Mouse (Mus musculus) fat pad, adult 2 months (tissue): ENCODE results near the gene Golga2.

Experiments used
- DNase-seq: peaks from one replicate; pipeline ENCODE4 v3.0.0-alpha.2; 2011; ENCODE audit warnings: low read depth, low spot score; ENCODE audit errors: extremely low read depth

Gene Golga2

GRCm38 (mm10) chr2:32316887-32317656 is 29.9 kb downstream of the Golga2 start:
- no peak for DNase-seq

DNA sequence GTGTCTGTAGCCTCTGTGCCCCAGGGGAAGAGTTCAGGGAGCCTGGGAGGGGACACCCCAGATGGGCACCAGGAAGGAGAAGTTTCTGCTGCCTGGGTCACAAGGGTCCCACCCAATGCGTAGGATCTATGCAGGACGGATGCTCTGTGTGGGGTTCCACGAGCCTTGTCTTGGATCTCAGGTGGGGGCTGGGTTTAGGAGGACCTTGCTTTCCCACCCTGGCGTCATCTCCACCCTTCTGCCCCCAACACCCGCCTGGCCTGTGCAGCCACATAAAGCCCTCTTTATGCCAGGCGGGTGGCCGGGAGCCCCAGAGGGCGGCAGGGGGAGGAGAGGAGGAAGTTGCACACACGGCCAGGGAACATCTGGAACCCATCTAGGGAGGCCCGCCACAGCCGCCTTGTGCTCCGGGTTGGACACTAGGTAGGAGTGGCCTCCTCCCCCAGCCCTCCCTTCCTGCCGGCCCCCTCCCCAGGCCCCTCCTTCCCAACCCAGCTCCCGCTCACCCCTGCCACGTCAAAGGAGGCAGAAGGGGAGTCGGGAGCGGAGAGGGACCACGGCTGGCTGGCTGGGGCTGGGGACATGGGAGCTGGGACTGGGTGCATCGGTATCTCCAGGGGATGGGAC is 30.7 kb downstream of the Golga2 start:
- no peak for DNase-seq

GRCm38 (mm10) chr2:32318709-32319585 is 31.8 kb downstream of the Golga2 start:
- DNase-seq: no peak

DNA sequence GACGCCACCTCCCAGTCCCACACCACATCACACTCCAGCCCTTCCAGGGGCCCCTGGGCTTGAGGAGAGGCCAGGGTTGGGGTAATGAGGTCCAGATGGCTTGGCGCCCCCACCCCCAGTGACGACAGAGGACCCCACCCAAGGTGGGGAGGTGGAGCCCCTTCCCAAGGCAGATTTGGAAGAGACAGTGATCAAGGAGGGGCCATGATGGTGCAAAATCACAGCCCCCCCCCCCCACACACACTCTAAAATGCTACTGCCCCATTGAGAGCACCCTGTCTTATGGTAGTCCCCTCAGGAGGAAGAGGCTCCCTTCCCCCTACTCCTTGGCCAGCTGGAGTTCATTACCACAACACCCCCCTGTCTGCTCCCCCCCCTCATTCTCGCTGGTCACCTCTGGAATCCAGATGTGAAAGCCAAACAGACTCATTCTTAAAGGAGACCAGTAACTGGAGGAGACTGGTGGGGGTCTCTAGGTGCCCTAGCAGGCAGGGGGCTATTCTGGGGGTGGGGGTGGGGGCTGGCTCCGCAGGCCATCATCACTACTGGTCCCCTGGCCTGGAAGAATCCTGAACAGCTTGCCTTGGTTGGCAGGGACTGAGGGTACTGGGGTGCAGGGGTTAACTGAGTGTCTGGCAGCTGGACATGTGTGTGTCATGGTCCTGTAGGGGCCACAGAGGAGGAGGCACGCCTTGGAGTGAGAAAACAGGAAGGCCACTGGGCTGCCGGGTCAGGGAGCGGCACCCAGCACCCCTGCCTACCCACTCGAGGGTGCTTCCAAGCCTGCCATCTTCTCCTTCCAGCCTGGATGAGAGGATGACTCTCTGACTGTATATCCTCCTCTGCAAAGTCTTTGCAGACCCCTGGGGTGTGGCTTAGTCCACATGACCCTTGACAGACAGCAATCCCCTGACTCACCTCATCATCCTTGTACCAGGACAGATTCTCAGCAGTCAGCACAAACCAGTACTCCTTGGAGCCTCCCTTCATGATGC is 32.7 kb downstream of the Golga2 start:
- no peak for DNase-seq

GRCm38 (mm10) chr2:32320721-32321120 is 33.5 kb downstream of the Golga2 start:
- DNase-seq: no peak

GRCm38 (mm10) chr2:32321591-32322298 is 34.6 kb downstream of the Golga2 start:
- DNase-seq: no peak

GRCm38 (mm10) chr2:32322754-32323741 is 35.9 kb downstream of the Golga2 start:
- no peak for DNase-seq

DNA sequence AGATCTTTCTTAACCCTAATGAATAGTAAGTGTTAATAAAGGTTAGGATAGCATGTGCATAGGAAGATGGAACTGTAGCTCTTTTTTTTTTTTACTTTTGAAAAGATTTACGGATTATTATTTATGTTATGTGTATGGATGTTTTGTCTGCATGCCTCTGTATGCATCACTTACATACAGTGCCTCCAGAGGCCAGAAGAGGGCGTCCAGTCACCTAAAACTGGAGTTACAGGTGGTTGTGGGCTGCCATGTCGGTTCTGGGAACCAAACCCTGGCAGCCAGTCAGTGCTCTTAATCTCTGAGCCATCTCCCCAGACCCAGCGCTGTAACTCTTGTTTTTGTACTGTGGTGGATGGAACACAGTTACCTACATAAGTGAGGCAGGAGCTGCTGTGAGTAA is 37.1 kb downstream of the Golga2 start:
- DNase-seq: no peak

DNA sequence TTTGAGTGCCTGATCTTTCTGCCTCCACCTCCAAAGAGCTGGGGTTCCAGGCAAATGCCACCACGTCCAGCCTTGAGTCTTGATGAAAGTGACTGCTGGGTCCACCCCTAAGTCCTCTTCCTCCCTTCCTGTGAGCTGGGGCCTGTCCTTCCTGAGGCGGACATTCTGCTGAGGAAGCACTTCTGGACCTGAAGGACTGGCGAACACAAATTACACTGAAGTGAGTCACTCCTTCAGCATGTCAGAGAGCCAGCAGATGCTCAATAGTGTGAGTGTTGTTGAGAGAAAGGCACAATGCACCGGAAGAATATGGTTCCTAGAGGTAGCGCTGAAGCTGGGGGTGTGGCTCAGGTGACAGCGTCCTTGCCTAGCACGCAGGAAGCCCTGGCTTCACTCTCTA is 38.2 kb downstream of the Golga2 start:
- DNase-seq: no peak

GRCm38 (mm10) chr2:32327200-32327599 is 40.0 kb downstream of the Golga2 start:
- no peak for DNase-seq

- no peak for DNase-seq
These were observed 41.8 kb downstream of the Golga2 start for GRCm38 (mm10) chr2:32328911-32329460.

- no peak for DNase-seq
These were observed 42.3 kb downstream of the Golga2 start for GRCm38 (mm10) chr2:32329531-32329930.

DNA sequence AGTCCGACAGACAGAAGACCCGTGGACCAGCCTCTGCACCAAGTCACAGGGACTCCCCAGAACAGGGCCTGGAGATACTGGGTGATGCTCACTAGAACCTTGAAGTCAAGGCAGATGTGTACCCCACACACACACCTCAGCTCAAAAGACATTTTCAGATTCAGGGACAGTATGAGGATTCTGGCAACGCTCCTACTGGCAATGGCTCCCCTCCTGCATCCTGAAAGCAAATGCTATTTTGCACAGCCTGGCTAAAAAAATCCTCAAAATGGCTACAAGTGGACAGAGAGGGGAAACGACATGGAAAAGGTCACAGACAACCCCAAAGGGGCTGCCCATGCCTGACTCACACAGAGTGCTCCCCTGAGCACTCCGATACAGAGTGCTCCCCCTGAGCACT is 45.0 kb downstream of the Golga2 start:
- no peak for DNase-seq

GRCm38 (mm10) chr2:32335888-32336287 is 48.7 kb downstream of the Golga2 start:
- no peak for DNase-seq

- DNase-seq: no peak
These were observed 52.9 kb downstream of the Golga2 start for GRCm38 (mm10) chr2:32339912-32340642.

DNA sequence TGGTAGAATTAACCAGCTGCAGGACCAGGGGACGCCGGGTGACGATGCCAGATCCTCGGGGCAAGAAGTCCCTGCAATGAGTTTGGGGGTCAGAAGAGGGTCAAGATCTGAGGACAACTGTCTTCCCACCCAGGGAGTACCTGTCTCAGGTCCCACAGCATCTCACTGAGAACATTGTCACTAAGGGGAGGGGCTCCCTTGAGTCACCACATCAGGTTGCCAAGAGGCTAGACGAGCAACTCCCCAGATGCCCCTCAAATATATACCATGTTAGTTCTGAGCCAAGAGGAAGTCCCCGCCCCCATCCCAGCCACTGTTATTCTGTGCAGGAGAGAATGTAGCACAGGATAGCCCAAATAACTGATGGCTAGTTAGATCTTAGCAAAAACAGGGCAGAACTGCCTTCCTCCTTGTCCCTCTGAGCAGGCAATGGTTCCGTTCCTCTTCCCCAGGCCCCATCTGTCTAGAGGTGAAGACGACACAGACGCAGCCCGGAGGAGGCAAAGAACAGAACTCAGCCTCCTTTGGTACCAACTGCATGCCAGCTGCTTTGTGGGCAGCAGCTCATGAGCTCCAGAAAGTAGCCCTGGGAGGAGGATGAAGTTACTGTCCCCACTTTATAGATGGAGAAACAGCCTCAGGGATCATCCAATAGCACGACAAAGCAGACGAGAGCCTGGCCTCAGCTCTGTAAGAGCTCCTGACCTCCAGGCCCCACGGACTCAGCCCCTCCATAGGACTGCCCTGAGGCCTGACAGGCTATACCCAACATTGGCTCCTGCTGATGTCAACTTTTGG is 53.9 kb downstream of the Golga2 start:
- no peak for DNase-seq

DNA sequence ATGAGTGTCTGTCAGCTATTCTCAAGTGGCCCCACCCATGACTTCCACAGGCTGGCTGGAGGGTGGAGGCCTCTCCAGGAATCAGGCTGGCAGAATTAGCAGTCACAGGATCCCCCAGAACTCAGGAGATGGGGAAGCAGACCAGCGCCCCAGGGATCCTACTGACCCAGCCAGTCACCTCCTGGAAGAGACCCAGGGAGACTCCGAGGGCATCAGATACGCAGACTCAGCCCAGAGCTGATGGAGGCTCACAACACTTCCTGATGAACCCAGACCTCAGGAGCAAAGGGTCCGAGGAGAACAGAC is 54.4 kb downstream of the Golga2 start:
- no peak for DNase-seq
